Mouse (Mus musculus) limb, embryonic 10.5 days (tissue): Measurements from ENCODE around the gene Coro7. TPM values are rescaled to one million over a fixed set of nuclear protein-coding genes. Genes with fewer than 3 reads are reported as not detected.

Experiments
- DNase-seq: peaks from one replicate; pipeline ENCODE4 v3.0.0-alpha.2; 2017; ENCODE audit warnings: low spot score
- H3K27ac ChIP-seq: fragments of 300-500 bp; sonication (generic); 2 replicates; pipeline ENCODE4 v1.5.1; 2016; ENCODE audit warnings: mild to moderate bottlenecking
- H3K27me3 ChIP-seq: fragments of 300-500 bp; sonication (generic); 2 replicates; pipeline ENCODE4 v1.6.1; 2016; ENCODE audit warnings: low read depth, mild to moderate bottlenecking; ENCODE audit not compliant: poor library complexity, severe bottlenecking
- H3K36me3 ChIP-seq: fragments of 300-500 bp; sonication (generic); 2 replicates; pipeline ENCODE4 v1.6.1; 2016; ENCODE audit warnings: mild to moderate bottlenecking, moderate library complexity
- H3K4me1 ChIP-seq: fragments of 300-500 bp; sonication (generic); 2 replicates; pipeline ENCODE4 v1.6.1; 2016
- H3K4me3 ChIP-seq: fragments of 300-500 bp; sonication (generic); 2 replicates; pipeline ENCODE4 v1.5.1; 2016; ENCODE audit warnings: mild to moderate bottlenecking, moderate library complexity
- H3K9me3 ChIP-seq: fragments of 300-500 bp; sonication (generic); replicated peaks from 2 replicates; pipeline ENCODE4 v1.6.1; 2016; ENCODE audit warnings: mild to moderate bottlenecking
- WGBS: fragments of 180-500 bp; shearing (Covaris S2); methylation state at CpG from one replicate; pipeline ENCODE4 v1.1.7; 2016; 5-methylcytosine and 5-hydroxymethylcytosine counted together
- polyA plus RNA-seq: library from polyadenylated mRNA; unstranded; fragments of >200 nt; fragmentation: Nextera tagmentation; extraction: Ambion mirVana; gene quantifications from 2 replicates; pipeline ENCODE4 v1.2.1, GENCODE M21; 2016

The Coro7 gene
- polyA plus RNA-seq, 1 experiment from 2014 or later, result 22.9 TPM

GRCm38 (mm10) chr16:4641119-4641838 lies 38.3 kb downstream of the Coro7 start:
- Histone ChIP-seq H3K27me3 (no peaks in the 10 kb centered on the region), H3K36me3 (peaks cover 54% of the 10 kb centered on the region), H3K9me3 (no peaks in the 10 kb centered on the region), H3K27ac (peak overlapping the region; percentile 87), H3K4me3 (peak overlapping the region; percentile 74), H3K4me1 (peaks cover 74% of the 10 kb centered on the region)
- no peak for DNase-seq
- WGBS, result 29% methylated on average over 3 of the region's 3 CpGs

- Histone ChIP-seq H3K4me3 (peak overlapping the region; percentile 74), H3K27me3 (no peaks in the 10 kb centered on the region), H3K36me3 (peaks cover 45% of the 10 kb centered on the region), H3K27ac (peak overlapping the region; percentile 87), H3K4me1 (peaks cover 74% of the 10 kb centered on the region), H3K9me3 (no peaks in the 10 kb centered on the region)
- 7% methylated on average over 17 of the region's 17 CpGs for WGBS
- DNase-seq, result peak; percentile 54
These were observed 39.1 kb downstream of the Coro7 start for GRCm38 (mm10) chr16:4640267-4641005.

GRCm38 (mm10) chr16:4639831-4640237 lies 39.7 kb downstream of the Coro7 start, which contains the start of the genes Vasn and Dnaja3:
Vasn (plus strand) TSS chr16:4639941.
Dnaja3 (plus strand) TSS chr16:4639989.
- Histone ChIP-seq H3K27ac (peak within 1 kb of the TSS; percentile 87), H3K36me3 (peaks cover 40% of the 10 kb centered on the region), H3K4me3 (peak within 1 kb of the TSS; percentile 74), H3K27me3 (no peaks in the 10 kb centered on the region), H3K4me1 (peaks cover 74% of the 10 kb centered on the region), H3K9me3 (no peaks in the 10 kb centered on the region)
- peak; percentile 85 for DNase-seq
- under 1% methylated on average over 22 of the region's 22 CpGs for WGBS

GRCm38 (mm10) chr16:4638891-4639390 lies 40.6 kb downstream of the Coro7 start:
- Histone ChIP-seq H3K27ac (no peak overlapping the region), H3K4me3 (no peak overlapping the region), H3K27me3 (no peaks in the 10 kb centered on the region), H3K36me3 (peaks cover 37% of the 10 kb centered on the region), H3K9me3 (no peaks in the 10 kb centered on the region), H3K4me1 (peaks cover 71% of the 10 kb centered on the region)
- 85% methylated on average over 3 of the region's 3 CpGs for WGBS
- DNase-seq, result no peak

- 77% methylated on average over 4 of the region's 4 CpGs for WGBS
- Histone ChIP-seq H3K9me3 (no peaks in the 10 kb centered on the region), H3K27me3 (no peaks in the 10 kb centered on the region), H3K4me1 (peaks cover 47% of the 10 kb centered on the region), H3K4me3 (no peak overlapping the region), H3K27ac (peak overlapping the region; percentile 53; the same call in 1 of the 2 replicates), H3K36me3 (peaks cover 23% of the 10 kb centered on the region)
- no peak for DNase-seq
These were observed 43.8 kb downstream of the Coro7 start for GRCm38 (mm10) chr16:4635760-4636159.

- DNase-seq, result no peak
- H3K27ac ChIP-seq, result peak overlapping the region; percentile 63
- peaks cover 48% of the 10 kb centered on the region for H3K4me1 ChIP-seq
- 87% methylated on average over 9 of the region's 9 CpGs for WGBS
- no peaks in the 10 kb centered on the region for H3K27me3 ChIP-seq
- H3K9me3 ChIP-seq, result no peaks in the 10 kb centered on the region
- H3K4me3 ChIP-seq, result no peak overlapping the region
- peaks cover 25% of the 10 kb centered on the region for H3K36me3 ChIP-seq
These were observed 44.9 kb downstream of the Coro7 start for GRCm38 (mm10) chr16:4634681-4635080.

- Histone ChIP-seq H3K27ac (peak overlapping the region; percentile 58; the same call in 1 of the 2 replicates), H3K36me3 (peaks cover 28% of the 10 kb centered on the region), H3K27me3 (no peaks in the 10 kb centered on the region), H3K9me3 (no peaks in the 10 kb centered on the region), H3K4me3 (no peak overlapping the region), H3K4me1 (peaks cover 39% of the 10 kb centered on the region)
- DNase-seq, result no peak
- 97% methylated on average over 3 of the region's 3 CpGs for WGBS
These were observed 45.9 kb downstream of the Coro7 start for GRCm38 (mm10) chr16:4633661-4634060.

- Histone ChIP-seq H3K27ac (peak overlapping the region; percentile 66), H3K36me3 (peaks cover 35% of the 10 kb centered on the region), H3K9me3 (no peaks in the 10 kb centered on the region), H3K27me3 (no peaks in the 10 kb centered on the region), H3K4me3 (no peak overlapping the region), H3K4me1 (peaks cover 37% of the 10 kb centered on the region)
- 38% methylated on average over 7 of the region's 7 CpGs for WGBS
- DNase-seq, result peak; percentile 77
These were observed 47.5 kb downstream of the Coro7 start for GRCm38 (mm10) chr16:4632050-4632449.

GRCm38 (mm10) chr16:4629950-4630349 lies 49.6 kb downstream of the Coro7 start:
- no peaks in the 10 kb centered on the region for H3K9me3 ChIP-seq
- peak overlapping the region; percentile 70 for H3K27ac ChIP-seq
- 20% methylated on average over 6 of the region's 6 CpGs for WGBS
- no peak overlapping the region for H3K4me3 ChIP-seq
- H3K36me3 ChIP-seq, result peaks cover 35% of the 10 kb centered on the region
- peaks cover 27% of the 10 kb centered on the region for H3K4me1 ChIP-seq
- DNase-seq, result peak; percentile 92
- H3K27me3 ChIP-seq, result no peaks in the 10 kb centered on the region

- 95% methylated on average over 9 of the region's 9 CpGs for WGBS
- H3K27me3 ChIP-seq, result no peaks in the 10 kb centered on the region
- peaks cover 26% of the 10 kb centered on the region for H3K4me1 ChIP-seq
- H3K4me3 ChIP-seq, result 0 out of 2 replicates have a peak overlapping the region, but pooled peaks have one; percentile 0
- no peak for DNase-seq
- no peaks in the 10 kb centered on the region for H3K9me3 ChIP-seq
- peaks cover 30% of the 10 kb centered on the region for H3K36me3 ChIP-seq
- no peak overlapping the region for H3K27ac ChIP-seq
These were observed 50.6 kb downstream of the Coro7 start for GRCm38 (mm10) chr16:4628898-4629419.

- Histone ChIP-seq H3K27ac (no peak overlapping the region), H3K4me1 (peaks cover 28% of the 10 kb centered on the region), H3K4me3 (no peak overlapping the region), H3K9me3 (no peaks in the 10 kb centered on the region), H3K36me3 (peaks cover 22% of the 10 kb centered on the region), H3K27me3 (no peaks in the 10 kb centered on the region)
- WGBS, result 84% methylated on average over 6 of the region's 6 CpGs
- DNase-seq, result no peak
These were observed 52.5 kb downstream of the Coro7 start for GRCm38 (mm10) chr16:4627105-4627504.

- peaks cover 33% of the 10 kb centered on the region for H3K36me3 ChIP-seq
- no peaks in the 10 kb centered on the region for H3K27me3 ChIP-seq
- peak within 1 kb of the TSS; percentile 88 for H3K4me3 ChIP-seq
- peaks cover 27% of the 10 kb centered on the region for H3K4me1 ChIP-seq
- under 1% methylated on average over 56 of the region's 56 CpGs for WGBS
- DNase-seq, result peak; percentile 94
- peak within 1 kb of the TSS; percentile 94 for H3K27ac ChIP-seq
- H3K9me3 ChIP-seq, result no peaks in the 10 kb centered on the region
These were observed 55.0 kb downstream of the Coro7 start, which contains the start of gene Pam16 for GRCm38 (mm10) chr16:4624481-4625110. Pam16 (minus strand) TSS chr16:4624988.
